Mouse (Mus musculus) kidney, postnatal 10 days (tissue): ENCODE measurements at regions not wholly inside any gene's neighbourhood (a gene's known extent, or its start where the extent isn't known, plus 50 kb on each side); places are given as distances from the start of the nearest gene placed in this dataset.
"Not testable (repeated sequence)": the region's sequence is repeated elsewhere in the genome, so short reads cannot be mapped to it uniquely, and the experiment has no call there.

Experiments
- DNase-seq: peaks from one replicate; pipeline ENCODE4 v3.0.0; 2021; ENCODE audit warnings: mixed read lengths

- DNase-seq: no peak
Measured at GRCm38 (mm10) chrX:94785983-94786382, 61.6 kb downstream of the Zxdb start.

- no peak for DNase-seq
Measured at GRCm38 (mm10) chrX:94788331-94788920, 64.1 kb downstream of the Zxdb start.

DNA sequence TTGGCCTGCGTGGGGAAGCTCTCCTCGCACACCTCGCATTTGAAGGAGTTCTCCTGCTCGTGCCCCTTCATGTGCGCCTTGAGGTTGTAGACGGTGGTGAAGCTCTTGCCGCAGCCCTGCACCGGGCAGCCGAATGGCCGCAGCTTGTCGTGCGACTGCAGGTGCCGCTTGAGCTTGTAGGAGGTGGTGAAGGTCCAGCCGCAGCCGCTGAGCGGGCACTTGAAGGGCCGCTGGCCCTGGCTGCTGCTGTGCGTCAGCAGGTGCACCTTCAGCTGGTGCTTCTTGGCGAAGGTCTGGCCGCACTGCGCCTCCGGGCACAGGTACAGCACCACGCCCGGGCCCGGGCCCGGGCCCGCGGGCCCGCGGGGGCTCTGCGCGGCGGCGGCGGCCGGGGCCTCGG lies 72.5 kb downstream of the Zxdb start:
- DNase-seq: not testable (repeated sequence)

DNA sequence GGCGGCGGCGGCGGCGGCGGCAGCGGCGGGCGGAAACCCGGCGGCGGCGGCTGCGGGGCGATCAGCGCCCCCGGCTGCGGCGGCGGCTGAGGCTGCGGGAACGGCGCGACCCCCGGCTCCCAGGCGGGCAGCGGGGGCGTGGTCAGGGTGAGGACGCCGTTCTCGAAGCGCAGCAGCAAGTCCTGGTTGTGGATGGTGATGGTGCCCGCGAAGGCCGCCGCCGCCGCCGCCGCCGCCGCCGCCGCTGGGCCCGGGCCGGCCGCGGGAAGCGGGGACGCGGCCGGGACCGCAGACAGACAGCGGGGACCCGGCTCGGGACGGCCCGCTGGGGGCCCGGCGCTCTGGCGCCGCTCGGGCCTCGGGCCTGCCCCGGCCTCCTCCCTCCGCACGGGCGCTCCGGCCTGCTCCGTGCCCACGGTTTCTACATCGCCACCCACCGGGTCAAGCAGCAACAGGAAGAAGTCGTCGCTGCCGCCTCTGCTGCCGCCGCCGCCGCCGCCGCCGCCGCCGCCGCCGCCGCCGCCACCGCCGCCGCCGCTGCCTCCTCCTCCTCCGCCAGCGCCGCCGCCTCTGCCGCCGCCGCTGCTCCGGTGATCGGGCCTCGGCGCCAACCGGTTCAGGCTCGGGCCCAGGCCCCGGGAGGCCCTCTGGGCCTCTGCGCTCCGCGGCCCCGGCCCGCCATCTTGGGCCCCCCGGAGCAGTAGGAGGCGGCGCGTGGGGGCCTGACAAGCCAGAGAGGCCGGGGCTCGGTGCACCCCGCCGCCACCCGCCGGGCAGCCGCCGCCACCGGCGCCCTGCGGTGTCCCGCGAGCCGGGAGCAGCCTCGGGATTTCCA lies 73.2 kb downstream of the Zxdb start:
- DNase-seq: not testable (repeated sequence)

- not testable (repeated sequence) for DNase-seq
Measured at GRCm38 (mm10) chrX:94798183-94798619, 73.8 kb downstream of the Zxdb start.

DNA sequence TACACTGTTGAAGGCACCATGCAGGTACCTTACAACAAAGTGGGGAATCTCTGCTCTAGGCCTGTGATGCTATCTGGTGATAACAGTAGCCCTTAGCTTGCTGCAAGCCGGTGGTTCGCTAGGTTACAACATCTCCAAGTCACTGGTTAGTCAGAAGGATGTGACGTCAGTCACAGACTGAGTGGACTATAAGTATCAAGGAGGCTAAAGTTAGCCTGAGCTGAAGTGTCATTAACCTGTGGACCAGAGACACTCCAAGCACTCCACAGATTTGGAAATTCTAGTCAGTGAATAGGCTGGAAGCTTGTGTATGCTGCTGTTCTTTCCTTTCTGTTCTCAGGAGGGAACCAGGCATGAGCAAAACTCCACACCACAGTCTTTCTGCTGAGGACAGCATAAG lies 88.4 kb downstream of the Zxdb start:
- DNase-seq: not testable (repeated sequence)

DNA sequence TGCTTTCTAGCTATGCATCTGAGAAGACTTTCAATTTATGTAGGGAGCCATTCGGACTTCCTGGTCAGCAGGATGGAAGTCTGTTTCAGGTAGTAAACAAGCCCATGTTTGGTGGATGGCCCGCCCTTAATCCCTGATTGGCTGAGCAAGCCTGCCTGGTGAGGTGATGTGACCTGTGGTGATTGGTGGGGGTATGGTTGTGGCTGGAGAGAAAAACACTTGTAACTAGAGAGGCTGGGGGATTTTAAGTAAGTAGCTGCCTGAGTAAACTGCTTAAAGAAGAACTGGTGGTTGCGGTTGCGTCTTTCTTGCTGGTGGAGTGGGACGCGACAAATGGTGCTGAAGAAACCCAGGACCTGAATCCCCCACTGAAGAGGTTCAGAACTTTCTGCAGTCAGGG lies 103.2 kb downstream of the Zxdb start:
- not testable (repeated sequence) for DNase-seq

DNA sequence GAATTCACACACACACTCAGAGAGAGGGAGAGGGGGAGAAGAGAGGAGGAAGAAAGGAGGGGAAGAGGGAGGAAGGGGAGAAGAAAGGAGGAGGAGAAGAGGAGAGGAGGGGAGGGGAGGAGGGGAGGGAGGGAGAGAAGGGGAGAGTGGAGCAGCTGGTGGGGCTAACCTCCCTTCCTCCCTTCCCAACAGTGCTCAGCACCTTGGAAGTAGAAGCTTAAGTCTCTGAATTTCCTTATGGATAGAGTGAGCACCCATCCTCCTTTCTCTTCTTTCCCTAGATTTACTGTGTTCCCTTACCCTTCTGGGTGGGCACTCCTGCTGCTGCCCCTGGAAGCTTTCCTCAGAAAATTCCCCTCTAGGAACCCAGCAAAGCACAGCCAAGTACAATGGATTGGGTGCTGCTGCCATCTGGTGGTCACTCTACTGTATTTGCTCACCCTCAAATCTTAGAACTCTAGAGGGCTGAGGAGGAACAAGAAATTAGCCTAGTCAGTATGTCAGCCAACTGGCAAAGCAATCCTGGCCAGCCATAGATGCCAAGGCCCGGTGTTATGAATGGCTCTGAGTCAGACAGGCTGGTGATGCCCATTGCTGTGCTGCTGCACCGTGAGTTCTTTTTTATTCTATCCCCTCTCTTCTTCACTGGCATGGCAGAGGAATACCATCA lies 119.9 kb downstream of the Zxdb start:
- DNase-seq: not testable (repeated sequence)

DNA sequence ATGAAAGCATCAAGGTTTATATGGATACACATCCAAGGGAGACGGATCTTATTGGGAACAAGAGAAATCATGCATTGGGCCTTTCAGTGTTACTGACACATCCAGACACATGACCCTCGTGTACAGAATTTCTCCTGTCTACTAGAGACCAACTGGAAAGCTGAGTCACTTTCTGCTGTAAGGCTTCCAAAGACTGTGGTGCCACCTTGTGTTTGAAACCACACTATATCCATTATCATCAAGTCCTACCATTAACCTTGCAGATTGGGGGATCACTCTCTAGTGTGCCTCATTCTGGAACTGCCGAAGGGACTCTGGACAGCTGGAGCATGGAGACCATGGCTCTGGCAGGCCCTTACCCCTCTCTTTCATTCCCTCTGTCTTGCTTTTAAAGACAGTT lies 125.2 kb downstream of the Zxdb start:
- DNase-seq: not testable (repeated sequence)

DNA sequence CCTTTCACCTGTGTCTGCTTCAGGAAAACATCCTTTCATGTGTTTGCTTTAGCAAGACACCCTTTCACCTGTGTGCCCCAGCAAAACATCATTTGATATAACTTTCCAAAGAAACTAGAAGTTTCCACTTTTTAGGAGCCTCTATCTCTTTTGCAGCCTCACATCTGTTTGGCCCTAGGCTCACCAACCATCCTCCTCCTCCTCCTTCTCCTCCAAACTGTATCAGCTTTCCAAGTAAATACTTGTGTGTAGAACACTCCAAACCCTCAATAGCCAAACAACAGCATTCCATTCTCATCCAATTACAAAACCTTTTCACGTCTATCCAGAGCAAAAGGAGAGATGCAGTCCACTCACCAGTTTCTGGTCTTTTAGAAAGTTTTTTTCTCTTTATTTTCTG lies 133.1 kb downstream of the Zxdb start:
- DNase-seq: no peak

GRCm38 (mm10) chrX:94857954-94858353 lies 133.6 kb downstream of the Zxdb start:
- DNase-seq: no peak

DNA sequence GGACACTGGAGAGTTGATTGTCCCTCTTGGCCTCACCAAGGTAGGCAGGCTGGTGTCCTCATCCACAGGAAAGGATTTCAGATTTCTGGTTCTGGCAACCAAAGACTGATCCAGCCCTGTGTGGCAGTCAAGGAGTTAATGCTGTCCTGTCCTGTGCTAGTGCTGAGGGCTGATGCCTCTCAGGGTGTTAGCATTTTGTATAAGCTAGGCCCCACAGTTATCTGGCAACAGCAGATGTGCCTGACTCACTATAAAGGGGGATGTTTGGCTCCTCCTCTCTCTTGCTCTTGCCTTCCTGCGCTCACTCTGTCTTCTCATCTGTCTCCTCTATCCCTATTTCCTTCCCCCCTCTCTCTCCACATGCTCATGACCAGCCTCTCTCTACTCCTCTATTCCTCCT lies 138.8 kb downstream of the Zxdb start:
- no peak for DNase-seq

- DNase-seq: peak; percentile 96
Measured at GRCm38 (mm10) chrX:94865531-94866502, 141.4 kb downstream of the Zxdb start.

- DNase-seq: not testable (repeated sequence)
Measured at GRCm38 (mm10) chrX:94883547-94883946, 142.9 kb downstream of the Spin4 start.
